Mouse (Mus musculus) E14TG2a.4 (cell line): ENCODE measurements around the gene Tspyl4.

ENCODE experiments used
- CTCF ChIP-seq: conservative IDR thresholded peaks from 2 replicates; pipeline ENCODE4 v1.5.1; 2014; ENCODE audit warnings: low read length
- POU5F1 ChIP-seq: IDR thresholded peaks from 2 replicates; pipeline ENCODE4 v1.6.1; 2014; ENCODE audit warnings: low read length, borderline replicate concordance

DNA sequence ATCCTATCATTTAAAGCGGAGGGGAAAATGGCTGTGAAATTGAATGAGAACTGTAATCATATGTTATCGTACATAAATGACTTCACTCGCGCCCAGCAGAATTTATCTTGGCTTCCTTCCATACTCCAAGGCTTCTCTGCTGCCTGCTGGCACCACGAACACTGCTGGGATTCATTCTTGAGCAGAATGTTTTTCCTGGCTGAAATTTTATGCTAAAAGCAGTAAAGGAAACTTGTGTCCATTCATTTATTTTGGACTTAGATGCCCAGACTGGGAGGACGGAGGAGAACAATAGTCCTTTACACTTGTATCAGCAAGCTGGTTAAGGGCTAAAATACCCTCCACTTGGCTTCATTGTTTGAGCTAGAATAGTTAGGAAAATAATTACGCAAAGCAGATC is 25.6 kb upstream of the Tspyl4 start:
- no peak for TF ChIP-seq CTCF
- TF ChIP-seq POU5F1: no peak
